Mouse (Mus musculus): ENCODE results near the gene Nanp. TPM values are rescaled to one million over a fixed set of nuclear protein-coding genes. Genes with fewer than 3 reads are reported as not detected.

Nanp gene
- polyA plus RNA-seq, 2 experiments from 2014 or later: 28.1 to 30.3 TPM

GRCm38 (mm10) chr2:150997618-150998017 is 41.6 kb downstream of the Nanp start:
- no peak for ATAC-seq

GRCm38 (mm10) chr2:150995324-150995723 is 43.9 kb downstream of the Nanp start:
- no peak for ATAC-seq

- ATAC-seq: no peak
Observed at GRCm38 (mm10) chr2:150991050-150991449, 48.1 kb downstream of the Nanp start.

- no peak for ATAC-seq
Observed at GRCm38 (mm10) chr2:150990506-150990905, 48.7 kb downstream of the Nanp start.

- ATAC-seq: no peak
Observed at GRCm38 (mm10) chr2:150985359-150985758, 53.8 kb downstream of the Nanp start.

- ATAC-seq: no peak
Observed at GRCm38 (mm10) chr2:150982051-150982450, 57.1 kb downstream of the Nanp start.

- ATAC-seq: no peak
Observed at GRCm38 (mm10) chr2:150981524-150981923, 57.7 kb downstream of the Nanp start.

GRCm38 (mm10) chr2:150979861-150980620 is 59.2 kb downstream of the Nanp start:
- ATAC-seq: no peak

Other genes with a start within 250 kb of the Nanp start
- 10 to 100 TPM; 11.2 to 14.5 TPM for gene Abhd12, start 134.7 kb downstream of the Nanp start, polyA plus RNA-seq (2017; shearing (Covaris generic))
- gene Gins1, start 134.0 kb downstream of the Nanp start, polyA plus RNA-seq (2017; shearing (Covaris generic)): 1 to 10 TPM; 5.5 to 6.9 TPM
- under 1 TPM; 0.23 to 0.37 TPM for gene Ninl, start within 50 bp of the Nanp start, polyA plus RNA-seq (2017; shearing (Covaris generic))
- gene Gm14151, start 53.0 kb upstream of the Nanp start, polyA plus RNA-seq (2017; shearing (Covaris generic)): not detected
- not detected for gene Gm14147, start 58.8 kb upstream of the Nanp start, polyA plus RNA-seq (2017; shearing (Covaris generic))

Data from CD4-positive, CD25-positive, alpha-beta regulatory T cell, adult 4 months (primary cell).